Mouse (Mus musculus) CH12.LX (cell line): ENCODE measurements around the gene Ptpn11. TPM values are rescaled to one million over a fixed set of nuclear protein-coding genes. Genes with fewer than 3 reads are reported as not detected.

ENCODE experiments used
- DNase-seq: peaks from one replicate; pipeline ENCODE4 v3.0.0-alpha.2; 2013; ENCODE audit errors: extremely low read depth
- H3K27ac ChIP-seq: 2 replicates; pipeline ENCODE4 v1.5.1; 2012; ENCODE audit warnings: low read depth, mild to moderate bottlenecking, control low read depth, moderate library complexity; ENCODE audit not compliant: insufficient read depth
- H3K27me3 ChIP-seq: replicated peaks from 2 replicates; pipeline ENCODE3; 2012; ENCODE audit warnings: inconsistent platforms
- H3K36me3 ChIP-seq, 2 experiments: replicated peaks in 1 of 2; 2 replicates each; pipeline versions ENCODE3 to v1.6.1; 2012; ENCODE audit warnings: inconsistent platforms in 1 of 2, low read length in 1 of 2, mild to moderate bottlenecking in 1 of 2, mixed read lengths in 1 of 2, moderate library complexity in 1 of 2; ENCODE audit not compliant: control insufficient read depth in 1 of 2, insufficient read depth in 1 of 2
- H3K4me1 ChIP-seq, 2 experiments: 2 replicates each; pipeline ENCODE4 v1.6.1; 2012; ENCODE audit warnings: inconsistent platforms in 1 of 2, moderate library complexity in 1 of 2; ENCODE audit not compliant: insufficient read depth in 2 of 2, control insufficient read depth in 1 of 2
- H3K4me2 ChIP-seq: 2 replicates; pipeline ENCODE4 v1.6.1; 2012; ENCODE audit warnings: low read depth, mild to moderate bottlenecking, control low read depth; ENCODE audit not compliant: poor library complexity, insufficient read depth, severe bottlenecking
- H3K4me3 ChIP-seq, 3 experiments: fragments of 150-350 bp in 1 of 3; sonication (generic) in 1 of 3; replicated peaks in 1 of 3; 2 replicates each; pipeline versions ENCODE3 to v1.5.1; 2011 to 2012; ENCODE audit warnings: low read depth in 2 of 3, low read length in 2 of 3, mild to moderate bottlenecking in 2 of 3, moderate library complexity in 2 of 3, control low read depth in 1 of 3, improper control_type of control experiment in 1 of 3, inconsistent platforms in 1 of 3, mixed read lengths in 1 of 3; ENCODE audit not compliant: poor library complexity in 1 of 3
- H3K79me2 ChIP-seq: replicated peaks from 2 replicates; pipeline ENCODE4 v1.6.1; 2012; ENCODE audit warnings: mild to moderate bottlenecking, moderate library complexity; ENCODE audit not compliant: control insufficient read depth, poor library complexity, insufficient read depth, severe bottlenecking; ENCODE audit errors: extremely low read depth
- H3K9ac ChIP-seq: 2 replicates; pipeline ENCODE4 v1.6.1; 2012; ENCODE audit warnings: low read depth, mild to moderate bottlenecking, control low read depth, moderate library complexity; ENCODE audit not compliant: insufficient read depth
- H3K9me3 ChIP-seq: replicated peaks from 2 replicates; pipeline ENCODE3; 2012; ENCODE audit warnings: low read length, inconsistent platforms, mixed read lengths
- BHLHE40 ChIP-seq: IDR thresholded peaks from 2 replicates; pipeline ENCODE4 v1.6.1; 2011; ENCODE audit warnings: mild to moderate bottlenecking, low read depth, low read length, improper control_type of control experiment
- CHD1 ChIP-seq: IDR thresholded peaks from 2 replicates; pipeline ENCODE4 v1.6.1; 2012; ENCODE audit warnings: low read depth, low read length, improper control_type of control experiment, inconsistent platforms
- CTCF ChIP-seq, 2 experiments: IDR thresholded peaks in 1 of 2; conservative IDR thresholded peaks in 1 of 2; 2 replicates each; pipeline ENCODE4 v1.5.1; 2011 to 2012; ENCODE audit warnings: low read depth in 2 of 2, low read length in 2 of 2, improper control_type of control experiment in 1 of 2, inconsistent platforms in 1 of 2, mild to moderate bottlenecking in 1 of 2, moderate library complexity in 1 of 2
- E2F4 ChIP-seq: IDR thresholded peaks from 2 replicates; pipeline ENCODE4 v1.6.1; 2011; ENCODE audit warnings: low read depth, low read length, improper control_type of control experiment; ENCODE audit not compliant: insufficient replicate concordance
- ELF1 ChIP-seq: IDR thresholded peaks from 2 replicates; pipeline ENCODE4 v1.6.1; 2014; ENCODE audit warnings: low read depth, mild to moderate bottlenecking, inconsistent platforms, low read length, improper control_type of control experiment
- GABPA ChIP-seq: IDR thresholded peaks from 2 replicates; pipeline ENCODE4 v1.6.1; 2012; ENCODE audit warnings: low read depth, low read length, improper control_type of control experiment, inconsistent platforms; ENCODE audit not compliant: insufficient replicate concordance
- HCFC1 ChIP-seq: IDR thresholded peaks from 2 replicates; pipeline ENCODE4 v1.6.1; 2012; ENCODE audit warnings: low read depth, mild to moderate bottlenecking, inconsistent platforms, low read length, improper control_type of control experiment
- KAT2A ChIP-seq: IDR thresholded peaks from 2 replicates; pipeline ENCODE4 v1.6.1; 2012; ENCODE audit warnings: low read length, improper control_type of control experiment, inconsistent platforms; ENCODE audit not compliant: insufficient replicate concordance
- MAX ChIP-seq: IDR thresholded peaks from 2 replicates; pipeline ENCODE4 v1.6.1; 2011; ENCODE audit warnings: low read length, improper control_type of control experiment
- MAZ ChIP-seq: IDR thresholded peaks from 2 replicates; pipeline ENCODE4 v1.6.1; 2012; ENCODE audit warnings: low read depth, mild to moderate bottlenecking, inconsistent platforms, low read length, improper control_type of control experiment, moderate library complexity
- MEF2A ChIP-seq: IDR thresholded peaks from 2 replicates; pipeline ENCODE4 v1.6.1; 2014; ENCODE audit warnings: low read depth, mild to moderate bottlenecking, inconsistent platforms, low read length, improper control_type of control experiment, borderline replicate concordance
- MXI1 ChIP-seq: IDR thresholded peaks from 2 replicates; pipeline ENCODE4 v1.6.1; 2011; ENCODE audit warnings: mild to moderate bottlenecking, low read depth, low read length, improper control_type of control experiment
- MYC ChIP-seq: IDR thresholded peaks from 2 replicates; pipeline ENCODE4 v1.6.1; 2011; ENCODE audit warnings: low read depth, mild to moderate bottlenecking, improper control_type of control experiment, low read length
- NELFE ChIP-seq: IDR thresholded peaks from 2 replicates; pipeline ENCODE4 v1.6.1; 2011; ENCODE audit warnings: low read depth, low read length, improper control_type of control experiment
- NRF1 ChIP-seq: IDR thresholded peaks from 2 replicates; pipeline ENCODE4 v1.6.1; 2014; ENCODE audit warnings: low read depth, mild to moderate bottlenecking, inconsistent platforms, low read length, improper control_type of control experiment, moderate library complexity
- PAX5 ChIP-seq: IDR thresholded peaks from 2 replicates; pipeline ENCODE4 v1.6.1; 2012; ENCODE audit warnings: low read length, inconsistent platforms, mixed read lengths
- RAD21 ChIP-seq: IDR thresholded peaks from 2 replicates; pipeline ENCODE4 v1.6.1; 2011; ENCODE audit warnings: low read depth, mild to moderate bottlenecking, low read length, improper control_type of control experiment, moderate library complexity
- RCOR1 ChIP-seq: conservative IDR thresholded peaks from 2 replicates; pipeline ENCODE4 v1.6.1; 2012; ENCODE audit warnings: low read depth, mild to moderate bottlenecking, inconsistent platforms, low read length, improper control_type of control experiment
- TBP ChIP-seq: conservative IDR thresholded peaks from 2 replicates; pipeline ENCODE4 v1.6.1; 2011; ENCODE audit warnings: low read depth, low read length, improper control_type of control experiment
- UBTF ChIP-seq: IDR thresholded peaks from 2 replicates; pipeline ENCODE4 v1.6.1; 2012; ENCODE audit warnings: low read depth, mild to moderate bottlenecking, inconsistent platforms, low read length, improper control_type of control experiment, moderate library complexity
- ZC3H11A ChIP-seq: IDR thresholded peaks from 2 replicates; pipeline ENCODE4 v1.6.1; 2012; ENCODE audit warnings: low read depth, mild to moderate bottlenecking, inconsistent platforms, low read length, improper control_type of control experiment
- dilution Hi-C: fragments of 300-500 bp; cut with MboI; formaldehyde crosslinking; loops from 2 replicates; pipeline ENCODE4 v1.14.3; 2020; ENCODE audit warnings: low sequenced_read_pairs; ENCODE audit not compliant: extremely low pct_unique_long_range_greater_than_20kb, extremely low pct_ligation_motif_present
- in situ Hi-C: fragments of 300-500 bp; cut with MboI; formaldehyde crosslinking; loops from 3 replicates; pipeline ENCODE4 v1.14.3; 2019; ENCODE audit warnings: low sequenced_read_pairs, low pct_ligation_motif_present, low pct_unique_long_range_greater_than_20kb, mixed read lengths
- polyA plus RNA-seq: library from polyadenylated mRNA; unstranded; fragments of >175 nt; gene quantifications from 2 replicates; pipeline ENCODE4 v1.2.1, GENCODE M21; 2012; ENCODE audit warnings: low read depth; ENCODE audit not compliant: insufficient read length
- total RNA-seq, 2 experiments: library from RNA; depleted of rRNA; stranded (reverse); fragments of 300-350 nt in 1 of 2; fragments of >200 nt in 1 of 2; gene quantifications; 2 replicates each; pipeline ENCODE4 v1.2.3; 2012 to 2014

Gene Ptpn11
- total and polyA plus RNA-seq, 3 experiments = 33.2 to 62.8 (median 44.6) TPM

- H3K9ac ChIP-seq = no peak overlapping the region
- TF ChIP-seq MAX (no peak), E2F4 (no peak), PAX5 (no peak), MYC (no peak), GABPA (no peak), HCFC1 (no peak), RCOR1 (no peak), CTCF (conservative IDR thresholded peaks at IDR 0.05 in 1 of 2, IDR thresholded peaks at IDR 0.05 in 1 of 2; ENCODE audit: low read depth in 2 of 2, low read length in 2 of 2) (no peak), NELFE (no peak), MEF2A (no peak), CHD1 (no peak), MXI1 (no peak), TBP (no peak), BHLHE40 (no peak), UBTF (no peak), KAT2A (no peak), NRF1 (no peak), RAD21 (no peak), MAZ (no peak)
- no peak overlapping the region for H3K4me2 ChIP-seq
- peaks cover 14 to 33% of the 10 kb centered on the region in 2 experiments for H3K4me1 ChIP-seq
- dilution Hi-C loops (no loop called here), in situ Hi-C loops (no loop called here)
- H3K79me2 ChIP-seq = no peaks in the 10 kb centered on the region
- H3K27me3 ChIP-seq = no peaks in the 10 kb centered on the region
- no peaks in the 10 kb centered on the region for H3K9me3 ChIP-seq
- H3K36me3 ChIP-seq = no peaks in the 10 kb centered on the region
- DNase-seq = no peak
- no peak overlapping the region for H3K27ac ChIP-seq
- no peak overlapping the region for H3K4me3 ChIP-seq
Observed at GRCm38 (mm10) chr5:121198376-121198775, 7.2 kb upstream of the Ptpn11 start.

GRCm38 (mm10) chr5:121197337-121197736 is 6.1 kb upstream of the Ptpn11 start:
- DNase-seq = no peak
- TF ChIP-seq ZC3H11A (no peak), ELF1 (0 out of 2 replicates have a peak, but pooled peaks have one; percentile 21)
- Histone ChIP-seq H3K9me3 (no peaks in the 10 kb centered on the region), H3K79me2 (no peaks in the 10 kb centered on the region), H3K4me1 (peaks cover 14 to 36% of the 10 kb centered on the region in 2 experiments), H3K4me3 (no peak overlapping the region), H3K27ac (0 out of 2 replicates have a peak overlapping the region, but pooled peaks have one; percentile 24), H3K36me3 (no peaks in the 10 kb centered on the region), H3K9ac (no peak overlapping the region), H3K27me3 (no peaks in the 10 kb centered on the region), H3K4me2 (0 out of 2 replicates have a peak overlapping the region, but pooled peaks have one; percentile 1)
- dilution Hi-C loops (no loop called here), in situ Hi-C loops (no loop called here)
